Mouse (Mus musculus): Measurements from ENCODE around the gene Prtg.

GRCm38 (mm10) chr9:72961346-72961745 is 154.7 kb downstream of the Prtg start:
- no peak for TF ChIP-seq CTCF (IDR thresholded peaks at IDR 0.05; ENCODE audit: low read depth)
- TF ChIP-seq EP300 (optimal IDR thresholded peaks at IDR 0.05), result no peak

All from stomach, postnatal 0 days (tissue).